Mouse (Mus musculus): Measurements from ENCODE around the gene Tprgl. TPM values are rescaled to one million over a fixed set of nuclear protein-coding genes. Genes with fewer than 3 reads are reported as not detected.

Tprgl gene
- total and polyA plus RNA-seq, 3 experiments, result 47.5 to 67.8 (median 64.5) TPM

DNA sequence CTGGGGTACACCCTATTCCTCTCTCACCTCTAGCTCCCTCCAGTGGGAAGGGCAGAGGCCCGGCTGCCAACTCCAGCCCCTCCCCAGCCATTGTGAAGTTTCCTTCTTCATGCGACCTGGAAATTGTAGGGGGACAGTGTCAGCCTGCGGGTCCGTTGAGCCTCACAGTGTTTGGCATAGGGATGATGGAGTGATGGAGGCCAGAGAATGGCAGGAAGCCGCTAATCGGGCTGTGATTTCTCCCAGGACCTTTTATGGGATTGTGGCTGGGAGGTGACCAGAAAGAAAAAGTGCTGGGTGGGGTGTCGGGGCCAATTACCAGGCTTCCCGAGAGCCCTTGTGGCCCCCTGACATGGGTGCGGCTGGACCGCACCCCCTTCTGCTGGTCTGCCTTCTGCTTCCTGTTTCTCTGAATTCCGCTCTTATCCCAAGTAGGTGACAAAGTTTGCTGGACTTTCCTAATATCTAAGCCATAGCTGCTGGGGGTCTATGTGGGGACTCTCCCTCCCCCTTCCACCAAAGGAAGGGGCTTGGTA is 25.6 kb upstream of the Tprgl start:
- Histone ChIP-seq H3K4me1 (ENCODE audit: control insufficient read depth in 1 of 2, insufficient read depth in 2 of 2) (no peaks in the 10 kb centered on the region), H3K9ac (ENCODE audit: insufficient read depth, low read depth) (no peak overlapping the region), H3K4me2 (ENCODE audit: insufficient read depth, low read depth, poor library complexity, severe bottlenecking) (no peak overlapping the region), H3K27ac (ENCODE audit: insufficient read depth, low read depth) (no peak overlapping the region), H3K4me3 (replicated peaks in 1 of 3; ENCODE audit: low read depth in 2 of 3, low read length in 2 of 3, poor library complexity in 1 of 3) (no peak overlapping the region), H3K79me2 (replicated peaks; ENCODE audit: control insufficient read depth, extremely low read depth, insufficient read depth, poor library complexity, severe bottlenecking) (no peaks in the 10 kb centered on the region), H3K9me3 (replicated peaks; ENCODE audit: low read length) (no peaks in the 10 kb centered on the region), H3K27me3 (replicated peaks) (peaks cover 79% of the 10 kb centered on the region), H3K36me3 (replicated peaks in 1 of 2; ENCODE audit: control insufficient read depth in 1 of 2, insufficient read depth in 1 of 2, low read length in 1 of 2) (no peaks in the 10 kb centered on the region)
- in situ Hi-C loops (cut with MboI; ENCODE audit: low pct_ligation_motif_present, low pct_unique_long_range_greater_than_20kb, low sequenced_read_pairs), result no loop called here
- DNase-seq (ENCODE audit: extremely low read depth), result no peak
- dilution Hi-C loops (cut with MboI; ENCODE audit: extremely low pct_ligation_motif_present, extremely low pct_unique_long_range_greater_than_20kb, low sequenced_read_pairs), result no loop called here
- no peak for TF ChIP-seq SMC3 (IDR thresholded peaks at IDR 0.05; ENCODE audit: low read depth, low read length)
- TF ChIP-seq ETS1 (conservative IDR thresholded peaks at IDR 0.05; ENCODE audit: low read depth, low read length), result no peak
- TF ChIP-seq SIN3A (IDR thresholded peaks at IDR 0.05; ENCODE audit: low read length), result no peak
- TF ChIP-seq POLR2A (IDR thresholded peaks at IDR 0.05; ENCODE audit: low read depth, low read length), result no peak

- dilution Hi-C loops (cut with MboI; ENCODE audit: extremely low pct_ligation_motif_present, extremely low pct_unique_long_range_greater_than_20kb, low sequenced_read_pairs), result no loop called here
- Histone ChIP-seq H3K27me3 (replicated peaks) (peaks cover 74% of the 10 kb centered on the region), H3K4me1 (ENCODE audit: control insufficient read depth in 1 of 2, insufficient read depth in 2 of 2) (no peaks in the 10 kb centered on the region), H3K4me2 (ENCODE audit: insufficient read depth, low read depth, poor library complexity, severe bottlenecking) (no peak overlapping the region), H3K36me3 (replicated peaks in 1 of 2; ENCODE audit: control insufficient read depth in 1 of 2, insufficient read depth in 1 of 2, low read length in 1 of 2) (no peaks in the 10 kb centered on the region), H3K9ac (ENCODE audit: insufficient read depth, low read depth) (no peak overlapping the region), H3K9me3 (replicated peaks; ENCODE audit: low read length) (no peaks in the 10 kb centered on the region), H3K79me2 (replicated peaks; ENCODE audit: control insufficient read depth, extremely low read depth, insufficient read depth, poor library complexity, severe bottlenecking) (no peaks in the 10 kb centered on the region), H3K27ac (ENCODE audit: insufficient read depth, low read depth) (no peak overlapping the region), H3K4me3 (replicated peaks in 1 of 3; ENCODE audit: low read depth in 2 of 3, low read length in 2 of 3, poor library complexity in 1 of 3) (no peak overlapping the region)
- no peak for TF ChIP-seq MAFK (IDR thresholded peaks at IDR 0.05; ENCODE audit: insufficient replicate concordance, low read length)
- no peak for TF ChIP-seq IRF4 (IDR thresholded peaks at IDR 0.05; ENCODE audit: low read depth, low read length)
- TF ChIP-seq MAX (IDR thresholded peaks at IDR 0.05; ENCODE audit: low read length), result no peak
- no peak for TF ChIP-seq KAT2A (IDR thresholded peaks at IDR 0.05; ENCODE audit: insufficient replicate concordance, low read length)
- no peak for TF ChIP-seq ZC3H11A (IDR thresholded peaks at IDR 0.05; ENCODE audit: low read depth, low read length)
- TF ChIP-seq MAZ (IDR thresholded peaks at IDR 0.05; ENCODE audit: low read depth, low read length), result no peak
- TF ChIP-seq ZMIZ1 (IDR thresholded peaks at IDR 0.05; ENCODE audit: low read depth, low read length), result no peak
- TF ChIP-seq HCFC1 (IDR thresholded peaks at IDR 0.05; ENCODE audit: low read depth, low read length), result no peak
- TF ChIP-seq TBP (conservative IDR thresholded peaks at IDR 0.05; ENCODE audit: low read depth, low read length), result no peak
- in situ Hi-C loops (cut with MboI; ENCODE audit: low pct_ligation_motif_present, low pct_unique_long_range_greater_than_20kb, low sequenced_read_pairs), result no loop called here
- no peak for DNase-seq (ENCODE audit: extremely low read depth)
Measured at GRCm38 (mm10) chr4:154185001-154185400, 24.5 kb upstream of the Tprgl start.

- in situ Hi-C loops (cut with MboI; ENCODE audit: low pct_ligation_motif_present, low pct_unique_long_range_greater_than_20kb, low sequenced_read_pairs), result no loop called here
- Histone ChIP-seq H3K36me3 (replicated peaks in 1 of 2; ENCODE audit: control insufficient read depth in 1 of 2, insufficient read depth in 1 of 2, low read length in 1 of 2) (no peaks in the 10 kb centered on the region), H3K79me2 (replicated peaks; ENCODE audit: control insufficient read depth, extremely low read depth, insufficient read depth, poor library complexity, severe bottlenecking) (no peaks in the 10 kb centered on the region), H3K27me3 (replicated peaks) (peaks cover 65% of the 10 kb centered on the region), H3K27ac (ENCODE audit: insufficient read depth, low read depth) (no peak overlapping the region), H3K4me3 (replicated peaks in 1 of 3; ENCODE audit: low read depth in 2 of 3, low read length in 2 of 3, poor library complexity in 1 of 3) (no peak overlapping the region), H3K4me2 (ENCODE audit: insufficient read depth, low read depth, poor library complexity, severe bottlenecking) (no peak overlapping the region), H3K4me1 (ENCODE audit: control insufficient read depth in 1 of 2, insufficient read depth in 2 of 2) (no peaks in the 10 kb centered on the region), H3K9me3 (replicated peaks; ENCODE audit: low read length) (no peaks in the 10 kb centered on the region), H3K9ac (ENCODE audit: insufficient read depth, low read depth) (no peak overlapping the region)
- no peak for DNase-seq (ENCODE audit: extremely low read depth)
- dilution Hi-C loops (cut with MboI; ENCODE audit: extremely low pct_ligation_motif_present, extremely low pct_unique_long_range_greater_than_20kb, low sequenced_read_pairs), result no loop called here
- TF ChIP-seq USF2 (conservative IDR thresholded peaks at IDR 0.05; ENCODE audit: low read depth, low read length) (no peak), RCOR1 (conservative IDR thresholded peaks at IDR 0.05; ENCODE audit: low read depth, low read length) (no peak), RAD21 (IDR thresholded peaks at IDR 0.05; ENCODE audit: low read depth, low read length) (no peak), CTCF (conservative IDR thresholded peaks at IDR 0.05 in 1 of 2, IDR thresholded peaks at IDR 0.05 in 1 of 2; ENCODE audit: low read depth in 2 of 2, low read length in 2 of 2) (no peak)
Measured at GRCm38 (mm10) chr4:154183566-154183965, 23.1 kb upstream of the Tprgl start.
